Mouse (Mus musculus): ENCODE data around the gene Cobll1. TPM values are rescaled to one million over a fixed set of nuclear protein-coding genes. Genes with fewer than 3 reads are reported as not detected.

Gene Cobll1
- total RNA-seq, 1 experiment from 2014 or later: 14.9 TPM

- ATAC-seq (replicated peaks in 1 of 2; ENCODE audit: insufficient read depth in 1 of 2, low FRiP score in 2 of 2, low TSS enrichment in 1 of 2, low read depth in 1 of 2, poor library complexity in 2 of 2, severe bottlenecking in 2 of 2): 0 out of 4 replicates have a peak, but pooled peaks of 1 of the 2 experiments have one; percentile 69
Measured at GRCm38 (mm10) chr2:65138992-65139391, 100.2 kb downstream of the Cobll1 start.

- ATAC-seq (replicated peaks in 1 of 2; ENCODE audit: insufficient read depth in 1 of 2, low FRiP score in 2 of 2, low TSS enrichment in 1 of 2, low read depth in 1 of 2, poor library complexity in 2 of 2, severe bottlenecking in 2 of 2): no peak
Measured at GRCm38 (mm10) chr2:65126141-65126783, 112.9 kb downstream of the Cobll1 start.

GRCm38 (mm10) chr2:65123702-65124101 is 115.5 kb downstream of the Cobll1 start:
- ATAC-seq (replicated peaks in 1 of 2; ENCODE audit: insufficient read depth in 1 of 2, low FRiP score in 2 of 2, low TSS enrichment in 1 of 2, low read depth in 1 of 2, poor library complexity in 2 of 2, severe bottlenecking in 2 of 2): no peak

GRCm38 (mm10) chr2:65121435-65121834 is 117.8 kb downstream of the Cobll1 start:
- ATAC-seq (replicated peaks in 1 of 2; ENCODE audit: insufficient read depth in 1 of 2, low FRiP score in 2 of 2, low TSS enrichment in 1 of 2, low read depth in 1 of 2, poor library complexity in 2 of 2, severe bottlenecking in 2 of 2): no peak

GRCm38 (mm10) chr2:65121012-65121411 is 118.2 kb downstream of the Cobll1 start:
- no peak for ATAC-seq (replicated peaks in 1 of 2; ENCODE audit: insufficient read depth in 1 of 2, low FRiP score in 2 of 2, low TSS enrichment in 1 of 2, low read depth in 1 of 2, poor library complexity in 2 of 2, severe bottlenecking in 2 of 2)

GRCm38 (mm10) chr2:65120112-65120511 is 119.1 kb downstream of the Cobll1 start:
- ATAC-seq (replicated peaks in 1 of 2; ENCODE audit: insufficient read depth in 1 of 2, low FRiP score in 2 of 2, low TSS enrichment in 1 of 2, low read depth in 1 of 2, poor library complexity in 2 of 2, severe bottlenecking in 2 of 2): no peak

GRCm38 (mm10) chr2:65119667-65120066 is 119.5 kb downstream of the Cobll1 start:
- no peak for ATAC-seq (replicated peaks in 1 of 2; ENCODE audit: insufficient read depth in 1 of 2, low FRiP score in 2 of 2, low TSS enrichment in 1 of 2, low read depth in 1 of 2, poor library complexity in 2 of 2, severe bottlenecking in 2 of 2)

GRCm38 (mm10) chr2:65119076-65119475 is 120.1 kb downstream of the Cobll1 start:
- no peak for ATAC-seq (replicated peaks in 1 of 2; ENCODE audit: insufficient read depth in 1 of 2, low FRiP score in 2 of 2, low TSS enrichment in 1 of 2, low read depth in 1 of 2, poor library complexity in 2 of 2, severe bottlenecking in 2 of 2)

GRCm38 (mm10) chr2:65117859-65118258 is 121.3 kb downstream of the Cobll1 start:
- no peak for ATAC-seq (replicated peaks in 1 of 2; ENCODE audit: insufficient read depth in 1 of 2, low FRiP score in 2 of 2, low TSS enrichment in 1 of 2, low read depth in 1 of 2, poor library complexity in 2 of 2, severe bottlenecking in 2 of 2)

- ATAC-seq (replicated peaks in 1 of 2; ENCODE audit: insufficient read depth in 1 of 2, low FRiP score in 2 of 2, low TSS enrichment in 1 of 2, low read depth in 1 of 2, poor library complexity in 2 of 2, severe bottlenecking in 2 of 2): no peak
Measured at GRCm38 (mm10) chr2:65116428-65117125, 122.6 kb downstream of the Cobll1 start.

GRCm38 (mm10) chr2:65113191-65113590 is 126.0 kb downstream of the Cobll1 start:
- no peak for ATAC-seq (replicated peaks in 1 of 2; ENCODE audit: insufficient read depth in 1 of 2, low FRiP score in 2 of 2, low TSS enrichment in 1 of 2, low read depth in 1 of 2, poor library complexity in 2 of 2, severe bottlenecking in 2 of 2)

GRCm38 (mm10) chr2:65104569-65104968 is 134.6 kb downstream of the Cobll1 start:
- no peak for ATAC-seq (replicated peaks in 1 of 2; ENCODE audit: insufficient read depth in 1 of 2, low FRiP score in 2 of 2, low TSS enrichment in 1 of 2, low read depth in 1 of 2, poor library complexity in 2 of 2, severe bottlenecking in 2 of 2)

GRCm38 (mm10) chr2:65103801-65104200 is 135.4 kb downstream of the Cobll1 start:
- no peak for ATAC-seq (replicated peaks in 1 of 2; ENCODE audit: insufficient read depth in 1 of 2, low FRiP score in 2 of 2, low TSS enrichment in 1 of 2, low read depth in 1 of 2, poor library complexity in 2 of 2, severe bottlenecking in 2 of 2)

- peak; percentile 32 to 60; a peak in 2 of 4 replicates for ATAC-seq (replicated peaks in 1 of 2; ENCODE audit: insufficient read depth in 1 of 2, low FRiP score in 2 of 2, low TSS enrichment in 1 of 2, low read depth in 1 of 2, poor library complexity in 2 of 2, severe bottlenecking in 2 of 2)
Measured at GRCm38 (mm10) chr2:65101388-65101787, 137.8 kb downstream of the Cobll1 start.

GRCm38 (mm10) chr2:65100001-65100400 is 139.2 kb downstream of the Cobll1 start:
- no peak for ATAC-seq (replicated peaks in 1 of 2; ENCODE audit: insufficient read depth in 1 of 2, low FRiP score in 2 of 2, low TSS enrichment in 1 of 2, low read depth in 1 of 2, poor library complexity in 2 of 2, severe bottlenecking in 2 of 2)

GRCm38 (mm10) chr2:65095571-65095970 is 143.6 kb downstream of the Cobll1 start:
- ATAC-seq (replicated peaks in 1 of 2; ENCODE audit: insufficient read depth in 1 of 2, low FRiP score in 2 of 2, low TSS enrichment in 1 of 2, low read depth in 1 of 2, poor library complexity in 2 of 2, severe bottlenecking in 2 of 2): no peak

- ATAC-seq (replicated peaks in 1 of 2; ENCODE audit: insufficient read depth in 1 of 2, low FRiP score in 2 of 2, low TSS enrichment in 1 of 2, low read depth in 1 of 2, poor library complexity in 2 of 2, severe bottlenecking in 2 of 2): no peak
Measured at GRCm38 (mm10) chr2:65093990-65094389, 145.2 kb downstream of the Cobll1 start.

GRCm38 (mm10) chr2:65090986-65091385 is 148.2 kb downstream of the Cobll1 start:
- peak in 1 of 2 experiments; percentile 29; a peak in 1 of 4 replicates for ATAC-seq (replicated peaks in 1 of 2; ENCODE audit: insufficient read depth in 1 of 2, low FRiP score in 2 of 2, low TSS enrichment in 1 of 2, low read depth in 1 of 2, poor library complexity in 2 of 2, severe bottlenecking in 2 of 2)

- no peak for ATAC-seq (replicated peaks in 1 of 2; ENCODE audit: insufficient read depth in 1 of 2, low FRiP score in 2 of 2, low TSS enrichment in 1 of 2, low read depth in 1 of 2, poor library complexity in 2 of 2, severe bottlenecking in 2 of 2)
Measured at GRCm38 (mm10) chr2:65087197-65087596, 152.0 kb downstream of the Cobll1 start.
